Mouse (Mus musculus): Measurements from ENCODE around the gene Mmp24. TPM values are rescaled to one million over a fixed set of nuclear protein-coding genes. Genes with fewer than 3 reads are reported as not detected.

The Mmp24 gene
- polyA plus RNA-seq, 1 experiment from 2014 or later = 16.2 TPM

DNA sequence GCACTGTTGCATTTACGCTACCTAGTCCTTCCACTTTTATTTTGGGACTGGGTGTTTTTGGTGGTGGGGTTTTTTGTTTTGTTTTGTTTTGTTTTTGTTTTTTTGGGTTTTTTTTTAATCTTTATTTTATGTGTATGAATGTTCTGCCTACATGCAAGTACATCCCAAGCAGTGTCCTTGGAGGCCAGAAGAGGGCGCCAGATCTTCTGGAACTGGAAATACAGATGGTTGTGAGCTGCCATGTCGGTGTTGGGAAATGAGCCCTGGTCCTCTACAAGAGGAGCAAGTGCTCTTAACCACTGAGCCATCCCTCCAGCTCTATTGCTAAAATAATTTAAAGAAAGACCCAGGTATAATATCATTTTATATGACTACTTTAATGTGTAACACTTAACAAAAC lies 27.6 kb downstream of the Mmp24 start:
- H3K4me3 ChIP-seq (replicated peaks) = no peak overlapping the region
- no peaks in the 10 kb centered on the region for H3K9me3 ChIP-seq (replicated peaks)
- H3K4me2 ChIP-seq = no peak overlapping the region
- H3K36me3 ChIP-seq = peaks cover 49% of the 10 kb centered on the region
- 55% methylated on average over 3 of the region's 3 CpGs for WGBS
- no peaks in the 10 kb centered on the region for H3K27me3 ChIP-seq (replicated peaks)
- no peak for ATAC-seq (ENCODE audit: low FRiP score)
- H3K4me1 ChIP-seq = no peaks in the 10 kb centered on the region
- no peak overlapping the region for H3K27ac ChIP-seq (replicated peaks)
- no peak overlapping the region for H3K9ac ChIP-seq (replicated peaks)

DNA sequence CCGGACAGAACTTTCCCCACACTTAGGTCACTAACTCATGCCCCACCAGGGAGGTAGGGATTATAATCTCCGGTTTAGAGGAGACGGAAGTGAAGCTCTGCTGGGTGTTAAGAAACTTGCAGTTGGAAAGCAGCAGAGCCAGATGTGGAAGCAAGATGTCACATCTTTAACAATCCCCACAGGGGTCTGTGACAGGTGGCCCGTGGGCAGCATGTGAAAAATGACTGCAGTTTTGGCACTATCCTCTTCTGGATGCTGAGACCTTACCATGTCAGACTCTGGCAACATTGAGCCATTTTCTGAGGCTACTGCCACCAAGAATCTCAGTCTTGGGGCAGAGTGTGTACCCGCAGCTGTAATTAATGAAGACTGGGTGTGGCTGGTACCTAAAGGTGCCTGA lies 28.9 kb downstream of the Mmp24 start:
- H3K4me2 ChIP-seq = no peak overlapping the region
- no peaks in the 10 kb centered on the region for H3K4me1 ChIP-seq
- H3K27ac ChIP-seq (replicated peaks) = no peak overlapping the region
- H3K9me3 ChIP-seq (replicated peaks) = no peaks in the 10 kb centered on the region
- H3K4me3 ChIP-seq (replicated peaks) = no peak overlapping the region
- ATAC-seq (ENCODE audit: low FRiP score) = no peak
- peaks cover 36% of the 10 kb centered on the region for H3K36me3 ChIP-seq
- WGBS = 72% methylated on average over 5 of the region's 5 CpGs
- no peaks in the 10 kb centered on the region for H3K27me3 ChIP-seq (replicated peaks)
- H3K9ac ChIP-seq (replicated peaks) = no peak overlapping the region

DNA sequence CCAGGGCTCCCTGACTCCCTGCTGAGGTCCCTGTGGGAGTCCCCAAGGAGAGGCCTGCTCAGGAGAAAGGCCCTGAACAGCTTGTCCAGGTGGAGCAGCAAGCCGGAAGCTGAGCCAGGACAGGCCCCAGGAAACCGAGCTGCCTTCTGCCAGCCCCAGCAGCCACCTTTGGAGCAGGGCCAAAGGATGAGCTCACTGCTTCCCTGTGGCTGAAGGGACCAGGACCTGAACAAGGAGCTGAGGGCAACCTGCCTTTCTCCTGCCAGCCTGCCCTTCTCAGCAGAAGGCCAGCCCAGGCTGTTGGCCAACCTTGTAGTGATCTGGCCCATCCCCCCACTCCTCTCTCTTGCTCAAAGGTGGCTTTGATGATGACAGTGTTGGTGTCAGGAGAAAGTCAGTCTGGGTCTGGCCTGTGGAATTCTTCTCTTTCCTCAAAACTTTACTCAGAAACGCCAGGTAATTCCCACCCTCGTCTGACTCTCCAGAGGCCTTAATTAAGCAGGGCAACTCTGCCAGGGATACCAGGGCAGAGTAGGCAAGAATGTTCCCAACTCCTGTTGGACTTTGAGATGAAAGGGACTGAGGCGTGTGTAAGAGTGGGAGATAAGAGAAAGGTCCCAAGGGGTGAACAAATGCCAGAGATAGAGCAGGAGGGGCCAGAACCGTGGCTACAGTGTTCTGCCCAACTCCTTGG lies 30.2 kb downstream of the Mmp24 start:
- H3K9ac ChIP-seq (replicated peaks) = no peak overlapping the region
- H3K36me3 ChIP-seq = peaks cover 24% of the 10 kb centered on the region
- H3K4me3 ChIP-seq (replicated peaks) = no peak overlapping the region
- H3K4me1 ChIP-seq = no peaks in the 10 kb centered on the region
- H3K27ac ChIP-seq (replicated peaks) = no peak overlapping the region
- no peaks in the 10 kb centered on the region for H3K9me3 ChIP-seq (replicated peaks)
- 61% methylated on average over 6 of the region's 6 CpGs for WGBS
- H3K27me3 ChIP-seq (replicated peaks) = no peaks in the 10 kb centered on the region
- H3K4me2 ChIP-seq = no peak overlapping the region
- no peak for ATAC-seq (ENCODE audit: low FRiP score)

DNA sequence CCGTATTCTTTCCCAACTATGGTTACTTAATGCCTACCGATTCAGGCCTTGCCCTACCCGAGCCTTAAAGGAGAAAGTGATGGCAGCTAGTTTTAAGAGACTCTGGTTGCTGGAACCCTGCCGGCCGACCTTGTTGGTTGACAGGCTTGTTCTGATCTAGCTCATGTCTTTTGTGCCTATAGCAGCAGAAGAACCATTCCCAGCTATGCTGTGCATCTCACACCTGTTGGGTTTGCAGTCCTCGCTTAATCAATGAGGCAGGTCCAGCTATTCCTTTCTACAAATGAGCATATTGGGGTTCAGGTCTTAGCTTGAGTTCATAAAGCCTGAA lies 30.7 kb downstream of the Mmp24 start:
- ATAC-seq (ENCODE audit: low FRiP score) = no peak
- Histone ChIP-seq H3K9ac (replicated peaks) (no peak overlapping the region), H3K27me3 (replicated peaks) (no peaks in the 10 kb centered on the region), H3K36me3 (peaks cover 25% of the 10 kb centered on the region), H3K4me1 (no peaks in the 10 kb centered on the region), H3K4me3 (replicated peaks) (no peak overlapping the region), H3K4me2 (no peak overlapping the region), H3K9me3 (replicated peaks) (no peaks in the 10 kb centered on the region), H3K27ac (replicated peaks) (no peak overlapping the region)
- 91% methylated on average over 6 of the region's 6 CpGs for WGBS

DNA sequence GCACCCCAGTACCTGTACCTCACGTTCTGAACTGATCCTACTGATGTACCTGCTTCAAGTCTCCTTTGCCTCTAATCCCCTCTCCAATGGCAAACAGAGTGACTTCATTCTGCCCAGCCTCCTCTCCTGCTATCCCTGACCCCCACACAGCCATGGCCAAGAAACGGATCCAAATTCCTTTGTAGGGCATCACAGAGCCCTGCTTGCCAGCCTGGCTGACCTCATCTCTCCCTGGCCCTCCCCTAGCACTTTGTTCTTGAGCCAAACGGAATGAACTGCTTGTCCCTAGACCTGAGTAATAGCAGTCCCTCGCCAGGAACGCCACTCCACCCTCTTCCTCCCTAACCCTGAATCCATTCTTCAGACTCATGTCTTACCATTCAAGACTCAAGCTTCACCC lies 31.4 kb downstream of the Mmp24 start:
- no peaks in the 10 kb centered on the region for H3K9me3 ChIP-seq (replicated peaks)
- WGBS = 76% methylated on average over 5 of the region's 5 CpGs
- no peaks in the 10 kb centered on the region for H3K4me1 ChIP-seq
- ATAC-seq (ENCODE audit: low FRiP score) = no peak
- H3K27ac ChIP-seq (replicated peaks) = no peak overlapping the region
- no peak overlapping the region for H3K9ac ChIP-seq (replicated peaks)
- no peak overlapping the region for H3K4me3 ChIP-seq (replicated peaks)
- no peaks in the 10 kb centered on the region for H3K27me3 ChIP-seq (replicated peaks)
- no peak overlapping the region for H3K4me2 ChIP-seq
- H3K36me3 ChIP-seq = peaks cover 20% of the 10 kb centered on the region

DNA sequence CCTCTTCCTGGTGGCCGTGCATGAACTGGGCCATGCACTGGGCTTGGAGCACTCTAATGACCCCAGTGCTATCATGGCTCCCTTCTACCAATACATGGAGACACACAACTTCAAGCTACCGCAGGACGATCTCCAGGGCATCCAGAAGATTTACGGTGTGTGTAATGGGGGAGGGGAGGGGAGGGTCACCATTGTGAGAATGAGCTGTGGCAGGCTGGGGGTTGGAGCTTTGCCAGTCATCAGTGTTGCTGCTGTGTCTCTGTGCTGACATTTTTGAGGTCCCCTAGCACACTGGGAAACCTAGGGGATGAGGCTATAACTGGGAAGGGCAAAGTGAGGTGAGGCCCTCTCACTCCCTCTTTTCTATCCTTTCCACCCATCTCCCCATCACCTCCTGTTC lies 32.3 kb downstream of the Mmp24 start:
- Histone ChIP-seq H3K27ac (replicated peaks) (no peak overlapping the region), H3K9me3 (replicated peaks) (no peaks in the 10 kb centered on the region), H3K36me3 (peaks cover 16% of the 10 kb centered on the region; the same call in 1 of the 2 replicates), H3K4me3 (replicated peaks) (no peak overlapping the region), H3K9ac (replicated peaks) (no peak overlapping the region), H3K4me1 (no peaks in the 10 kb centered on the region), H3K27me3 (replicated peaks) (no peaks in the 10 kb centered on the region), H3K4me2 (no peak overlapping the region)
- WGBS = 32% methylated on average over 4 of the region's 4 CpGs
- ATAC-seq (ENCODE audit: low FRiP score) = no peak

DNA sequence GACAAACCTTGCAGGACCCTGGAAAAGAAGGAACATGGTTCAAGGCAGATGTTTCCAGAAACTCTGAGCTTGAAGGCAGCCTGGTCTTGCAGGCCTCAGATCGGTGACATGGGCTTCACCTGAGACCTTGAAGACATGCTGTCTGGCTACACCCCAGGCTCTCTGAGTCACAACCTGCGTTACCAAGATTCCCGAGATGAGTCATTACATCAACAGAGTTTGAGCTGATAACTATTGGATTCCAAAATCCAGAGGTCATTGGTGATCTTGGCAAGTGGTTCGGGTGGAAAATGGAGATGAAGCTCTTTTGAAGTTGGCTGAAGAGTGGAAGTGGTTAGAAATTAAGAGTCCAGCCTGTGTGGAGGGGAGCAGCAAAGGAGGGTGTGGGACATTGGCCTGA lies 34.5 kb downstream of the Mmp24 start:
- Histone ChIP-seq H3K27me3 (replicated peaks) (no peaks in the 10 kb centered on the region), H3K4me3 (replicated peaks) (no peak overlapping the region), H3K9ac (replicated peaks) (no peak overlapping the region), H3K4me2 (no peak overlapping the region), H3K9me3 (replicated peaks) (no peaks in the 10 kb centered on the region), H3K36me3 (peaks cover 19% of the 10 kb centered on the region; the same call in 1 of the 2 replicates), H3K4me1 (no peaks in the 10 kb centered on the region), H3K27ac (replicated peaks) (no peak overlapping the region)
- 91% methylated on average over 4 of the region's 4 CpGs for WGBS
- no peak for ATAC-seq (ENCODE audit: low FRiP score)

DNA sequence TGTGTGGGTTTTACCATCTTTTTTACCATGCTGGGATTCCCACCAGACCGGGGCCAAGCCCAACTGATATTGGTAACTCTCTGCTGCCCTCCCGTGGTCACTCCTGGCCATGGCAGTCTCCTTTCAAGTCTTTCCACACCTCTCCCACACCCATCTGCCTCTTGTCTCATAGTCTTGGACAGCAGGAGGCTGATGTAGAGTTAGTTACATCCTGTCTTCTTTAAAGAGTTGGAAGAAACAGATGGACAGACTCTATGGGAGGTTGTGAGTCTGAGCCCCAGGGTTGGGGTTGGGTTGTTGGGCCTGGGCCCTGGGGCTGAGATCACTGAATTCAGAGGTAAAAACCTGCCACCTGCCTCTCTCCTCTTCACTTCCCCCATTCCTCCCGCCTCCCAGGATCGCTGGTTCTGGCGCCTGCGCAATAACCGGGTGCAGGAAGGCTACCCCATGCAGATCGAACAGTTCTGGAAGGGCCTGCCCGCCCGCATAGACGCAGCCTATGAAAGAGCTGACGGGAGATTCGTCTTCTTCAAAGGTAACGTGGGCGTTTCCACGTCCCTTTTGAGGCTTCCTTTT lies 36.8 kb downstream of the Mmp24 start:
- H3K27ac ChIP-seq (replicated peaks) = no peak overlapping the region
- no peaks in the 10 kb centered on the region for H3K9me3 ChIP-seq (replicated peaks)
- no peaks in the 10 kb centered on the region for H3K27me3 ChIP-seq (replicated peaks)
- no peak overlapping the region for H3K9ac ChIP-seq (replicated peaks)
- no peaks in the 10 kb centered on the region for H3K4me1 ChIP-seq
- no peak overlapping the region for H3K4me3 ChIP-seq (replicated peaks)
- H3K36me3 ChIP-seq = peaks cover 33% of the 10 kb centered on the region; the same call in 1 of the 2 replicates
- ATAC-seq (ENCODE audit: low FRiP score) = no peak
- 37% methylated on average over 16 of the region's 16 CpGs for WGBS
- no peak overlapping the region for H3K4me2 ChIP-seq

DNA sequence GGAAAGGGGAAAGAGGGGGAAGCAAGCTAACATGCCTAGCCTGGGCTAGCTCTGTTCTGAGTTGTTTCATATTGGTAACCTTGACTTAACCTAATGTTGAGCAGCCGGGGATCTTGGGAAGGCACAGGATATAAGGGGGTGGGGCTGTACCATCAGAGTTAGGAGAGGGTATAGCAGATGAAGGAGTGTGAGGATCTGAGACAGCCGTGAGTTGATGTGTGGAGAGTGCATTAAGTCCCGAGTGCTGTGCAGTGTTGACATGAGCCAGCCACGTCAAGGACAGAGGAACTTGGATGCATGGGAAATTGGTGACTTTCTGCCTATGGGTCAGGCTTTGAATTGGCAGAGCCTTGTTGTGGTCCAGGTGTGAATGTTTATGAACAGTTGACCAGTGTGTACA lies 37.5 kb downstream of the Mmp24 start:
- no peaks in the 10 kb centered on the region for H3K27me3 ChIP-seq (replicated peaks)
- peaks cover 6% of the 10 kb centered on the region for H3K4me1 ChIP-seq
- no peak overlapping the region for H3K27ac ChIP-seq (replicated peaks)
- no peak overlapping the region for H3K4me2 ChIP-seq
- H3K9ac ChIP-seq (replicated peaks) = no peak overlapping the region
- ATAC-seq (ENCODE audit: low FRiP score) = no peak
- H3K36me3 ChIP-seq = peaks cover 37% of the 10 kb centered on the region; the same call in 1 of the 2 replicates
- WGBS = 89% methylated on average over 4 of the region's 4 CpGs
- H3K4me3 ChIP-seq (replicated peaks) = no peak overlapping the region
- no peaks in the 10 kb centered on the region for H3K9me3 ChIP-seq (replicated peaks)

DNA sequence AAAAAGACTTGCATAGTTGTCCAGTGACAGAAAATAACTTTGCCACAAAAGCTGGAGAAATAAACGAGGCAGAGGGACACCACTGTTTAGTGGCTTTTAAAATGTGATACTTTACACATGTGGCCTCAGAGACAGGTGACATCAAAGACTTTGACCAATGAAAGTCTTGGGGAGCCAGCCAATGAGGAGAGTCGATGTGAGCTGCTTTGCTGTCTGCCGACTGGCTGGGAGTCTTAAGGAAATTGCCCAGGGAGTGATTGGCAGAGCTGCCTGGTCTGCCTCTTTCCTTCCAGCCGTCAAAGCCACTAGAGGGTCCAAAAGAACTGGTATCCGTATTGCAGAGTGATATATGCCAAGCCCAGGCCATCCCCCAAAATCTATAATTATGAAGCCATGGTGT lies 39.7 kb downstream of the Mmp24 start:
- 14% methylated on average over 5 of the region's 5 CpGs for WGBS
- Histone ChIP-seq H3K9me3 (replicated peaks) (no peaks in the 10 kb centered on the region), H3K4me3 (replicated peaks) (no peak overlapping the region), H3K36me3 (peaks cover 38% of the 10 kb centered on the region; the same call in 1 of the 2 replicates), H3K4me1 (peaks cover 26% of the 10 kb centered on the region), H3K4me2 (no peak overlapping the region), H3K27ac (replicated peaks) (no peak overlapping the region), H3K27me3 (replicated peaks) (no peaks in the 10 kb centered on the region), H3K9ac (replicated peaks) (no peak overlapping the region)
- ATAC-seq (ENCODE audit: low FRiP score) = no peak

DNA sequence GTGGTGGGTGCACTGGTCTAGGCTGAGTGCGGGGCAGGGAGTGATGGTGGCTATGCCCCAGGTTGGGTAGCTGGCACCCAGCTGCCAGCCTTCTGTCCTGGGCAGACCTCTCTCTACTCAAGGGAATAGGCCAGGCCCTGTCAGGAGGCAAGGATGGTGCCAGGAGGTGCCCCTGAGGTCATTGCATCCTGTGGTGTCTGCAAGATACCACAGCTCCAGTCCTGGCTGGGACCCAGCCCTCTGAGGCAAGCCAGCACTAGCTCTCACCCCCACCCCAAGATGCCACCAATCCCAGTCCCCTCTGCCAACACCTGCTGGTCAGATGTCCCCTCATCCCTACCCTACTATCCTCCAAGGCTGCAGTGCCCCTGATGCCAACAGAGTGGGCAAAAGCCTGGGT lies 41.0 kb downstream of the Mmp24 start:
- WGBS = 91% methylated on average over 1 of the region's 1 CpGs

More for the DNA sequence above, 41.0 kb downstream of the Mmp24 start:
- no peak overlapping the region for H3K27ac ChIP-seq (replicated peaks)
- H3K27me3 ChIP-seq (replicated peaks) = no peaks in the 10 kb centered on the region
- no peak overlapping the region for H3K4me2 ChIP-seq
- H3K9ac ChIP-seq (replicated peaks) = no peak overlapping the region
- no peaks in the 10 kb centered on the region for H3K9me3 ChIP-seq (replicated peaks)
- H3K4me1 ChIP-seq = peaks cover 29% of the 10 kb centered on the region
- ATAC-seq (ENCODE audit: low FRiP score) = no peak
- H3K4me3 ChIP-seq (replicated peaks) = no peak overlapping the region
- H3K36me3 ChIP-seq = peaks cover 38% of the 10 kb centered on the region

Data from neural tube, embryonic 15.5 days (tissue).